Mouse (Mus musculus): ENCODE data around the gene 1110059E24Rik.

DNA sequence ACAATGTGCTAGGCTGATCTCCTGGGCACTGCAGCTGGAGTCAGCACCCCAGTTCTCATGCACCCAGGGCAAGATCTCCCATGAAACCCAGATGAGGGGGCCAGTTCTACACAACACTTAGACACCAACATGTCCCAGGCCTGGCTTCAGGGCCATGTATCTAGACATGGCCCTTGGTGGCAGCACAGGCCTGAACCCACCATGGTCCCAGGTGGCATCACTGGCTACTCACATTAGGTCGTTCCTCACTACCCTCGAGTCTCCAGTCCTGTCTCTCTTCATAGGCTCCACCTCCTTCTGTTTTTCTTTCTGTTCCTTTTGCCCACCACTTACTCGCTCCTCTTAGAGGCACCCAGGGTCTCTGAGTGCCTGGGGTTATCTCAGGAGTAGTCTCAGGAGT lies 72.9 kb downstream of the 1110059E24Rik start:
- no peak for TF ChIP-seq CTCF (IDR thresholded peaks at IDR 0.05; ENCODE audit: borderline replicate concordance, control insufficient read depth, extremely low read depth, insufficient read depth, low read length, poor library complexity)
- no peak for TF ChIP-seq POLR2A (IDR thresholded peaks at IDR 0.05; ENCODE audit: control insufficient read depth, extremely low read depth, insufficient read depth, low read length, poor library complexity)

All from thymus, adult 2 months (tissue).